Mouse (Mus musculus): Measurements from ENCODE around the gene Lbhd1.

DNA sequence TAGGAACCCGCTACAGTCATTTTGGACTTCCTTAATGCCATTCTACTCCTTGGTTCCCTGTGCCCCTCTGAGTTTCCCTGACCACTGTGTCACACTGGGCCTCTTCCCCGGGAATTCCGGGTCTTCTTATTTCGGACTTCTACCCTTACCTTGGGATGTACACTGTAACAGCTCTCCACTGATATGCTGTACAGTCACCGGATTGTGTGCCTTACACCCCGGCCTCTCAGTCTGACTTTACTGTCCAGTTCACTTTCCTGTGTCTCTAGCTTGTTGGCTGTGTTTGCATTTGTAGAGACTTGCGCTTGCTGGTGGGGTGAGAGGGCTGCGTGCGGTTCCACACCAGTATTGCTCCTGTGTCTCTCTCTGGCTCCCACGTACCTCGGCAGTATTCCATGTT, 46.6 kb downstream of the Lbhd1 start:
- no peak for TF ChIP-seq POLR2A (IDR thresholded peaks at IDR 0.05; ENCODE audit: extremely low read depth, insufficient read depth, low read length)
- TF ChIP-seq CTCF (IDR thresholded peaks at IDR 0.05; ENCODE audit: low read depth, low read length) = no peak
